Mouse (Mus musculus) kidney, adult 2 months (tissue): ENCODE measurements around the gene Trnau1ap.

ENCODE experiments used
- CTCF ChIP-seq: fragments of 200-500 bp; conservative IDR thresholded peaks from 2 replicates; pipeline ENCODE4 v1.5.1; 2011; ENCODE audit warnings: low read depth, mild to moderate bottlenecking, control low read depth, low read length, moderate library complexity, mixed read lengths; ENCODE audit not compliant: insufficient read depth, insufficient read length
- POLR2A ChIP-seq: fragments of 200-500 bp; IDR thresholded peaks from one replicate; pipeline ENCODE4 v1.6.1; 2011; ENCODE audit warnings: low read depth, low read length, control low read depth

GRCm38 (mm10) chr4:132301965-132302938 lies 27.1 kb downstream of the Trnau1ap start:
- TF ChIP-seq CTCF (no peak), POLR2A (no peak)
